Mouse (Mus musculus) retina, postnatal 7 days (tissue): ENCODE results near the gene Adamtsl4.
"Not testable (repeated sequence)": the region's sequence is repeated elsewhere in the genome, so short reads cannot be mapped to it uniquely, and the experiment has no call there.

Experiments
- DNase-seq: peaks from one replicate; pipeline ENCODE4 v3.0.0-alpha.2; 2012; ENCODE audit warnings: low read depth, low spot score

The Adamtsl4 gene

DNA sequence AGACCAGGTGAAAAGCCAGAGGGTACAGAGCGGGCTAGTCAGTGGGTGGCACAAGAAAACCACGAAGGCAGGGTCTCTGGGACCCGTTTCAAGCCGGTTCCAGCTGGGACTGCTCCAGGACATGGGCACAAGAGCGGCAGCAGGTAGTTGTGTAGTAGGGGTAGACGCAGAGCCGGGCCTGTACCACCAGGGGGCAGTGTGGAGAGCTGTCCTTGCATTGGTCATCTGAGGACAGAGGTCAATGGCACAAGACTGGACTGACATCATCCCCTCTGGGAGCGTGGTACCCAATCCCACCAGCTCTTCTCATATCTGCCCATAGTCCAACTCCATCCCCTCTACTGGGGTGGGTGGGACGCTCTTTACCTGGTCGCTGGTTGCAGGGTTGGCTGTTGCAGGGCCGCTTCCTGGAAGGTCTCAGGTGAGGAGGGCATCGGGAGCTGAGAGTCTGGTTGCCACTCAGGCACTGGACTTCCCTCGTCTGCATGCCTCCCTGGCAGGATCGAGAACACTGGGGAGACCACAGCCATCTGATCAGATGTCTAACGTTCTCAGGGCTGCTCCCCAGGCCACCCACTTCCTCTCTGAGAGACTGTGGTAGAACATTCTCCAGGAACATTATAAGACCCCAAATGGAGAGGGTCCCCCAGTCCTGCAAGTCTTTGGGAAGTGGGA lies 10.8 kb downstream of the Adamtsl4 start:
- peak; percentile 56 for DNase-seq

DNA sequence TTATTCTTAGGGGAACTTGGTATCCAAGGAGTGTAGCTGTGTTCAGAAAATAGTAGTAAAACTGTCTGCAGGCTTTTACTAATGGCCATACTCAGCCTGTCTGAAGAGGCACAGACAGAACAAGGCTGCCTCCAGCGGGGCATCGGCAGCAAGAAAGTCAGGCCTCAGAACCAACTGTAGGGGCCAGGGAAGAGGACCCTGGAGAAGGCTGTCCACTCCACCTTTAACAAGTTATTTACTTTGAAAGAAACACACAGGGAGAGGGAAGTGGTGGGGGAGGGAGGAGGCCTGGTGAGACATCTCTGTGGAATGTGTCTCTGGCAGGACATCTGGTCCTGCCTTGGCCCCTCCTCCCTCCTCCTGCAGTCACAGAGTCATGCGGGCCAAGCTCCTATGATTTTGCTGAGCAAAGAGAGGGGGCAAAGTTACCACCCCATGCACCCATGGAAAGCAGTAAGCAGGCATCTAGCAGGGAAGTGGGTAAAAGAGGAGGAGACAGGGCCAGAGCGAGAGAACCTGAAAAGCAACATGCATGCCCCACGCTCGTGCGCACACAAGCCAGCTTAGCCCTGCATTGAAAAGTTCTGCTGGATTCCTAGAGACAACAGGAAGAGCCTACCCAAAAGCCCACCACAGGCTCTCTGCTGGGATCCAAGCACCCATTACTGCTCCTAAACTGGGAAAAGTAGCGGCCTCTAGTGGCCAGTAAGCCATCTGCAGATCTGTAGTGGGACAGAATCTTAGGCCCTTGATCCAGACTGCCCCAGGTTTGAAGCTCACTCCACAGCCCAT lies 12.2 kb downstream of the Adamtsl4 start:
- no peak for DNase-seq

DNA sequence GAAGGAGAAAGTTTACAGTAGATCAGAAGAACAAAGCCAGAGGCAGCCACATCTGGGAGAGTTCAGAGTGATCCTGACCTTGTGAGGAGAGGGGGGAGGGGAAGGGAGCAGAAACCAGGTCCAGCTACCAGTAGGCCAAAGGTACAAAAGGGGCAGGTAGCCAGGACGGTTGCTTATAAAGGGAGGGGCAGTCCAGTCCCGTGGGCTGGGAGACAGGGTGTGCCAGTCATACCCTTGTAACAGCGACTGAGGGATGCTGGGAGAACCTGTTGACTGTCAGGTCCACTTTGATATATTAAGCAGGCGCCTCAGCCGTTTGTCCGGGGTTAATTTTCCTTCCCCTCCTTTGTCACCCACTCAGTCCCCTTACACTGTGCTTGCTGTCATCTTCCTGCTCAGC lies 12.9 kb downstream of the Adamtsl4 start:
- no peak for DNase-seq

DNA sequence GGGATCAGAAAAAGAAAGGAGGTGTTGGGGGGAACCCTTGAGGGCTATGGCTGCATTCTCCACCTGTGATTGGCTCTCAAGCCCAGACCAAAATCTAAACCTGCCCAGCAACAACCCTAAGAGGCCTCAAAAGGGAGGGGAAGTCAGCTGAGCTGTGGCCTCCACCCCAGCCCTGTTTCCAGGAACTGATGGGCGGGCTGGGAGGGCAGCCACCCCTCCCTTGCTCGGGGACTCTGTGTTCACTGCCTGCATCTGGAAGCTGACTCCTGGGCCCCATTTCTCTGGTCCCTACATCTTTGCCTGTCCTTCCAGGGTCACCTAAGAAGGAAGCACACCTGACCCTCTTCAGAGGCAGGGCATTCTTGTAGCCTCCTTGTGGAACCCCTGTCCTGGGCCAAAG lies 13.5 kb downstream of the Adamtsl4 start:
- no peak for DNase-seq

DNA sequence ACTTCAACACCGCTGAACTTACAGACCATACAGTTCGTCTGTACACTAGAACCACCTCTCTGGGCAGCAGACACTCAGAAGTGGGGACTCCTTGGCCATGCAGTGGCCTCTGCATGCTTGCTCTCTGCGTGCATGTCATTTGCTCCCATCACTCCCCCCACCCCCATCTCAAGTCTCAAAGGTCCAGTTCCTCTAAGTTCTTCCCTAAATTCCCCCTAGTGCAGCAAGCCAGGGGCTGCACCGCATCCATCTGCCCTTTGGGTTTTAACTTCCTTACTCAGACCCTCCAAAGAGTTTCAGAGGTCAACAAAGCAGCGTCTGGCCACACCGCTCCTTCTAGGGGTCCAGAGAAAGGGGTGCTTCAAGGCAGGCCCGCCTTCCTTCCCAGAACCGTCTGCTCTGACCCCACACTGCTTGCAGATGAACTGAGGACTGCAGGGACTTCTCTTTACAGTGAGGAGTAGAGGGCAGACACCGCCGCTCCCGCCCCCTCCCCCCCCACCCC lies 14.0 kb downstream of the Adamtsl4 start:
- DNase-seq, result no peak

DNA sequence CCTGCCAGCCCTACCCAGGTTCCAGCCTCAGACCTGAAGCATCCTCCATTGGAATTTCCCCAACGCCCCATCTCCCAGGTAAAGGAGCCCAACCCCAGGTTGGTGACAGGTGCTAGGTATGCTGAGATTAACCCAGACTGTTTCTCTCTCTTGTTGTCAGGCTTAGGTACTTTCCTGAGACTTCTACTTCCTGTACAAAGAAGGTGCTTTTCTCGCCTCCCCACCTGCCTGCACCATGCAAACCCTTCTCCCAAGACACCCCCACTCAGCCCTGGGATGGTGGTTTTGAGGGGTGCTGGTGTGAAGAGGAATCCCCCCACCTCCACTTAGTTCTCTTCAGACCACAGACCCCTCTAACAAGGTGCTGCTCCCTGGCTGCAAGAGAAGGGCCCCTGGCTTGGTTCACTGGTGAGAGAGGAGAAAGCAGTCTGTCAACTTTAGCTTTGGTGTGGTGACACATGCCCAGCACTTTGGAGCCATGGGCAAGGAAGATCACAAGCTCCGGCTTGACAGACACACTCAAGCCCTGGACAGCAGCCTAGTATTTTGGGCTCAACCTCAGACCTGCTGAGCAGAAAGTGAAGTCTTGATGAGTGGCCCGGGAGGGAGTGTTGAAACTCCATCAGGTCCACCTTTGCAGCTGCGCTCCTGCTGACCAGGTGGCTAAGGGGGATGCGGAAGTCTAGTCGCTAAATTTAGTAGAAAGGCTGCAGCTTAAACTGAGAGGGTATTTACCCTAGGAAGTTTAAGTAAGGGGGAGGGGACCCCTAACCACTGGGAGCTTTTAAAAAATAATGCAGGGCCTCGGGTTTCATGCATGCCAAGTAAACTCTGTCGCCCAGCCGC lies 14.6 kb downstream of the Adamtsl4 start:
- no peak for DNase-seq

DNA sequence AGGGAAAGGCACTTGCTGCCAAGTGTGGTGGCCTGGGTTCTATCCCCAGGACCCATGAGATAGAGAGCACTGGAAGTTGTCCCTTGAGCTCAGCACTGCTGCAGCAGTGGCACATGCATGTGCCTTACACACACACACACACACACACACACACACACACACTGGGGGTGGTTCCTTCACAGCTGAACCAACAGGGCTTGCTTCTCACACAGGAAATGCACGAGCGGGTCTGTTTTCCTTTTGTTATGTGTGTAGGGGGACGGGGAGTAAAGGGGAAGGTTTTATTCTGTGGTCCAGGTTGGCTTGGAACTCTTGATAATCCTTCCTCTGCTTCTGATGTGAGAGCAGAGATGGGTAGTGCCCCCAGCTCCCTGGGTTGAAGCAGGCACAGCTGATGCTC lies 15.3 kb downstream of the Adamtsl4 start:
- DNase-seq, result no peak

DNA sequence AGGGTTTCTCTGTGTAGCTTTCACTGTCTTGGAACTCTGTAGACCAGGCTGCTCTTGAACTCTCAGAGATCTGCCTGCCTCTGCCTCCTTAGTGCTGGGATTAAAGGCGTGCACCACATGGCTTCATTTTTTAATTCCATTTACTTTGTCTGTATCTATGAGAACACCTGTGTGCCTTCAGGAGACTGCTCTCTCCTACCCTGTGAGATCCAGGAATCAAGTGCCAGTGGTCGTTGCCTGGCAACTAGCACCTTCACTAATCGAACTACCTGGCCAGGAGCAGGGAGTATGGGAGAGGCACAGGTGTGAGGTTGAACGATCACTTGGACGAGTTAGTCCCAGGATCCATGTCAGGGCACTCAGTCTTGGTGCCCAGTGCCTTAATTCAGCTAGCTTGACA lies 16.5 kb downstream of the Adamtsl4 start:
- no peak for DNase-seq

DNA sequence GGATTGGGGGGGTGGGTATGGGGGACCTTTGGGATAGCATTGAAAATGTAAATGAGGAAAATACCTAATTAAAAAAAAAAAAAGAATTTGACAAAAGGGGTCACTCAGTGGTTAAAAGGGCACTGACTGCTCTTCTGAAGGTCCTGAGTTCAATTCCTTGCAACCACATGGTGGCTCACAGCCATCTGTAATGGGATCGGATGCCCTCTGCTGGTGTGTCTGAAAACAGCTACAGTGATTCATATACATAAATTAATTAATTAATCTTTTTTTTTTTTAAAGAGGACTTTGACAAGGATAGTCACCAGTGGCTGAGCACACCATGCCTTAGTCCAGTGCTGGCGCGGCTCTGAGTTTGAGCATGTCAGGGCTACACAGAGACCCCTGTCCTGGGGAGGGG lies 17.3 kb downstream of the Adamtsl4 start:
- not testable (repeated sequence) for DNase-seq

DNA sequence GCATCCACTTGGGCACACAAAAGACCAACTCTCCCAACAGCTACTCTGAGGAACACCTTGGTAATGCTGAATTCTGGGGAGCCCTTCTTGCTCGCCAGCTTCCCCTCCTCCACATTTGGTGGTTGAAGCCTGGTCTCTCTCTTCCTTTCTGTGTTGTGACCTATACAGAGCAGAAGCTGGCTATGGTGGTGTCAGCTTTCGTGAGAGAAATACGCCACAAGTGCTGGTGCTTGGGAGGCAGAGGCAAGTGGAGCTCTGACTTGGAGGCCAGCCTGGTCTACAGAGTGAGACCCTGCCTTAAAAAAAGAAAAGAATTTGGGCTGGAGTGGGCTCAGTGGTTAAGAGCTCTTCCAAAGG lies 18.4 kb downstream of the Adamtsl4 start:
- DNase-seq, result no peak

DNA sequence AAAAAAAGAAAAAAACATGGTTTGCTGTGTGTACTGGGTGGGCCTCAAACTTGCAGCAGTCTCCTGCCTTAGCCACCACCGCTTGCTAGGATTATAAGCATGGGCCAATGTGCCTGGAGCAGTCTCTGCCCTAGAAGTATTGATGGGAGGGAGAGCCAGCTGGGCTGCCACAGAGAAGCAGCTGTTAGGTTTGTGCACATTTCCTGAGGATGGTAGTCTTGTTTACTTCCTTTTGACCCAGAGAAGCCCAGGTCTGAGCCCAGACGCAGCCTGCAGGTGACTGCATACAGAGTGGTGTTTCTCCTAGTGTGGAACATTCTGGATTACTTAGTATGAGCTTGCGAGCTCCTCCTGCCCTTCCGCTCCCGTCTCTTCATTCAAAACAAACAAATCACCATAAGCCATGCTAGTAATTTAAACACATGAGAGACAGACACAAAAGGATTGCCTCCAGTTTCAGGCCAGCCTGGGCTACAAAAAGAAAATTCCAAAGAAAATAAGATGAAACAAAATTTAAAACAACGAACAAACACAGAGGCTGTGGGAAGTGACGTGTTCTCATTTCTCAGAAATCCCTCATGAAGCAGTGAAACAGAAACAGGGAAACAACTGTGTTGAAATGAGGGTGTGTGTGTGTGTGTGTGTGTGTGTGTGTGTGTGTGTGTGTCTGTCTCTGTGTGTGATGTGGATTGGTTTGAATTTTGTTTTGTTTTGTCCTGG lies 19.0 kb downstream of the Adamtsl4 start:
- no peak for DNase-seq

DNA sequence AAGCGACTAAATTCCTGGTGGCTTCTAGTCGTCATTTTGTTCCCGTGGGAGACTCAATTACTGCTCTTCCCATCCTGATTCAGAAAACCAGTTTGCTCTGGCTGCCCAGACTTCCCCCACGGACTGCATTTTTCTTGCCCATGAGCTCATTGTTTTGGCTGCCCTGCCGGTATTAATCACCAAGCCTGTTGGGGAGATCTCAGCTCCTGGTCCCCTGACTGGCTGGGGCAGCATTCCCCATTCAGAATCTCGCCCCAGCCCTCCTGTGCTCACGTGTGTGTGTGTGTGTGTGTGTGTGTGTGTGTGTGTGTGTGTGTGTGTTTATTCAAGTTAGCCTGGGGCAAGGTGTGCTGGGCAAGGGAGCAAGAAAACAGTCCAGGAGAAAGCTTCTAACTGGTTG lies 19.7 kb downstream of the Adamtsl4 start:
- DNase-seq, result no peak

DNA sequence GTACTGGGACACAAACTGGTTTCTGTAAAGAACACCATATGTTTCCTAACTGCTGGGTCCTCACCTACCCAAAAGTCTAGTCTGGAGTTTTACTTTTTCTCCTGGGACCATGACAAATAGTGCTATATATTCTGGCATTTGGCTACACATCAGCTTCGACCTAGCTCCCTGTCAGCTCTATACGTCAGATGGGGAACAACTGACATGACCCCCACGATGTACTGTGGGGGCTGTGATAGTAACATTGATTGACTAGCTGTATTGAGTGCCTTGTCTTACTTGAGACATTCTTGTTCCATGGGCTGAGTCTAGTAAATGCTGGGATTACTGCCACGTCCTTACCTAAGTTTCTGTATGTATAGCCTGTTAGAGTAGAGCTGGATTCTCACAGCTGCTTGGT lies 20.2 kb downstream of the Adamtsl4 start:
- no peak for DNase-seq

DNA sequence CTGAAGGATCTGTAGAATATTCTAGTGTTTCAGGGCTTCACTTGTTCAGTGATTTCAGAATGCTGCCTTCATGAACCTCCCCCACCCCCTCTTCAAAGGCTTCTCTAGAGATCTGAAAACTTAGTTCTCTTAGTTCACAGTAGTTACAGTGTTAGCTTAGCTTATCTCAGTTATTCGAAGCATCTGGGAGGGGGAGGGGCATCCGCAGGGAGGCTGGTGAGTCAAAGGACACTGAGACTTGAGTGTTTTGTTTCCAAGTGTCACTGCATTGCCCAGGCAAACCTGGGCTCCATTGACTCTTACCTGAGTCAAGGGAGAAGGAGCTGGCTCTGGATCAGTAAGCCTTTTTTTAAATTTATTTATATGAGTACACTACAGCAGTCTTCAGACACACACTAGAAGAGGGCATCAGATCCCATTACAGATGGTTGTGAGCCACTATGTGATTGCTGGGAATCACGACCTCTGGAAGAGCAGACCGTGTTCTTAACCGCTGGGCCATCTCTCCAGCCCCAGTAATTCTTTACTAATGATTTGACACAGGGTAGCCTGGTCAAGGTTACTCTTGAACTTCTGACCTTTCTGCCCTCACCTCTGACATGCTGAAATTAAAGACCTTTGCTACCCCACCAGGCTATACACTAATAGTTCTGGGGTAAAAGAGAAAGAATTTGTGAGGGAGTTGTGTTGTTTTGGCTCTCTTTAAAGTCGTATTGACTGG lies 21.4 kb downstream of the Adamtsl4 start:
- no peak for DNase-seq

DNA sequence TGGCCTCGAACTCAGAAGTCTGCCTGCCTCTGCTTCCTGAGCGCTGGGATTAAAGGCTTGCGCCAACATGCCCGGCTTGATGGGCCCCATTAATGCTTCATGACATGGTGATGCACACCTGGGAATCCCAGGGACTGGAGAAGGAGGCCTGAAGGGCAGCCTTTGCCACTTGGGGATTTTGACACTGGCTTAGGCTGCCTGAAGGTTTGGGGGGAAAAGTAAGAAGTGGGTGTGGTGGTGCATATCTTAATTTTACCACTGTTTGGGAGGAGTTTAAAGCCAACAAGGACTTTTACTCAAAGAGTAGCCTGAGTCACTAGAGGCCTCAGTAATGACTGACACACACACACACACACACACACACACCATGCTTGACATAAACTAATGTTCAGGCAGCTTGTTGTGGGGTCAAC lies 22.8 kb downstream of the Adamtsl4 start:
- no peak for DNase-seq

DNA sequence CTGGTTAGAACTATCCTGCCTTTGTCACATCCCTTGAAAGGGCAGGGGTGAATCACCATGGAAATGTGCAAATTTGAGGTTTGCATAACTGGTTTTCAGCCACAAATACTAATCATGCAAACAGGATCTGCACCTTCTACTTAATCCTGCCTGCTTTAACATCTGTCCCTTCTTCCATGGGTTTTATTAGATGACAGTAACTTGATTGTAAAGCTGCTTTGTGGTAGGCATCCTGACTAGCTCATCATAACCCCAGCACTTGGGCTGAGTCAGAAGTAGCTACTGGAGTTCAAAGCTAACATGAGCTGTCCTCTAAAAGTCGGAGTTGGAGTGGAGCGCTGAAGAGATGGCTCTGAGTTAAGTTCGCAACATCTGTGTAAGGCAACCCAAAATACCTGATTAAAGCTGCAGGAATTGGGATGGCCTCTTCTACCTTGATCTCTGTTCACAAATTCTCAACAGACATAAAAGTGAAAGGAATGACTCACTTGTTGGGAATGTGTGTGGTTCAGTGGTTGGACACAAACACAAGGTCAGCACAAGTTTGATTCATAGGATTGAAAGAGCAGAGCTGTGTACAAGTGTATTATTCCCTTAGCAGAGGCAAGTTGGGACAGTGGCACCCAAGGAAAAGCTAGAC lies 23.6 kb downstream of the Adamtsl4 start:
- no peak for DNase-seq

DNA sequence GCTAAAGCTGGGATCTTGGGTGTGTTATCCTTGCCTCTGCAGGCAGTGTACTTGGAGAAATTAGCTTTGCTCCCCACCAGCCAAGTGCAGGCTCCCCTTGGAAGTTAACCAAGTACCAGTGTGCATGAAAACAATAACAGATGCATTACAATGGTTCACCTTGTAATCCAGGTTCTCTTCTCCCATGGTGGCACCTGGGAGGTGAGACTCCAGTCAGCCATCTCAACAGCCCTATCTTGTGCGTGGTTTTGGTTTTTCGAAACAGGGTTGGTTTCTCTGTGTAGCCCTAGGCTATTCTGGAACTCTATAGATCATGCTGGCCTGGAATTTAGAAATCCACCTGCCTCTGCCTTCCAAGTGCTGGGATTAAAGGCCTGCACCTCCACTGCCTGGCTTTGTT lies 24.2 kb downstream of the Adamtsl4 start:
- no peak for DNase-seq

DNA sequence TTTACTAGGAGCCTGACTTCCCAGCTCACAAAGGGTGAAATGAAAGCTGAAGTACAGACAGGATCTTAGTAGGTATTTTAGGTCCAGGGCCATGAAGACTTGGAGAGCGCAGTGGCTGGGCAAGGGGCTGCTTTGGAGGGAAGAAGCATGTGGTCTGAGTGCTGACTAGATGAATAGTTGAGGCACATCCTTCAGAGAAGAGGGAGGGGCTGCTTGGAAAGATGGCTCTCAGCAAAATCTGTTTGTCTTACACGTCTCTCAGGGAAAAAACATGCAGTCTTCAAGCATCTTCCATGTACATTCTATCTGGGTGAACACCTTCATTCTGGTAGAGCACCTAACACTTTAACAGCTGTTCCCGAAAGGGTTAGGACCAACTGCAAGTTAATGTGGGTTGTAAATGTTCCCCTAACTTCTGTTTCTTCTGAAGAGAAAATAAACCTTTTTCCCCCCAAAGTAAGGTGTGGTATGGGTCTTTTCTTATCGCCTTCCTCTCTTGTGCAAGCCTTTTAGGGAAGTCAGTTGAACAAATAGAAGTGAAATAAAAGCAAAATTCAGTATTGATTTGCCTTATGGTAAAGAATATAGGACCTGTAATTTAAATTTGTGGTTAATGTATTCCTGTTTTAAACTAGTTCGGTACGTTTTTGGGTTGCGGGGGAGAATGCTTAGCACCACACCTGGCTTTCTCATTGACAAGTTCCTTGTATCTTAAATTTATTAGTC lies 24.8 kb downstream of the Adamtsl4 start:
- DNase-seq, result no peak

DNA sequence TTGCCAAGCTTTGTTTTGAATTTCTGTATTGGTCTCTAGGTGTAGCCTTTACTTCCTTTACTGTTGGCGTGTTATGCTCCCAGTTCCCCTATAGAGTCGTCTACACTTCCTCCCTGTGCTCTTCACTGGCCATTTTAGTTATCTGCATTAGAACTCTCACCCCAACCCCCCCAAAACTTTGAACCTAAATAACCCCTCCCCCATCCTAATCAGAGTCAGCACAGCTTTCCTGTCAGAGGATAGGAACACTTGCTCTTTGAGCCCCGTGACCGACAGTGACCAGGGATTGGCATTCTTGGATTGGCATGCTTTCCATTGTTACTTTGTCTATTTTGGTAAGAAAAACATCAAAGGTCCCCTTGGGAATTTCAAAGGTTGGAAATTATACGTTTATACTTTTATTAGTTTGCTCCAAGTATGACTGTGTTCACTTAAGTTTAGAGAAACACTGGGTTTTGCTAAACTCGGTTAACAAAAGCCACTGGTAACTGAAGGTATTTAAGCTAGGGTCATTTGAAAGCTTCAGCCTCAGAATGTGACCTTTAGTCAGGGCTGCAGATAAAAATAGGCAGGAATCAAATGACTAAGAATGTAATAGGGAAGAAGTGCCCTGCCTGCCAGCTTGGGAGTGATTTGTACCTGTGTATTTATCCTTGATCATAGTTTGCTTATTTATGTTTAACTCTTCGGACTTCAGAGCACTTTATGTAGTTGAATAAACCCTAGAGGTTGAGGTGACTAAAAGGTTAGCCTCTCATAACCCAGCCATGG lies 25.6 kb downstream of the Adamtsl4 start:
- DNase-seq, result no peak
